Mouse (Mus musculus): Measurements from ENCODE around the gene 2010111I01Rik. TPM values are rescaled to one million over a fixed set of nuclear protein-coding genes. Genes with fewer than 3 reads are reported as not detected.
A peak's percentile ranks its signal among the peaks of the same experiment; 100 is the strongest.

Gene 2010111I01Rik
- polyA plus RNA-seq, 1 experiment from 2014 or later, result 101 TPM

- Histone ChIP-seq H3K27me3 (ENCODE audit: control insufficient read depth, insufficient read depth, low read length) (no peaks in the 10 kb centered on the region), H3K4me3 (ENCODE audit: low read depth, low read length) (no peak overlapping the region), H3K9me3 (ENCODE audit: control insufficient read depth, low read length) (no peaks in the 10 kb centered on the region), H3K36me3 (ENCODE audit: control insufficient read depth, insufficient read depth, low read length) (peaks cover 20% of the 10 kb centered on the region), H3K27ac (replicated peaks) (peak overlapping the region; percentile 78), H3K4me1 (replicated peaks; ENCODE audit: control insufficient read depth, insufficient read depth) (peaks cover 4% of the 10 kb centered on the region; the same call in 1 of the 2 replicates), H3K4me2 (replicated peaks; ENCODE audit: low read depth) (no peak overlapping the region), H3K9ac (ENCODE audit: low read length) (no peak overlapping the region)
- ATAC-seq (ENCODE audit: low FRiP score, low TSS enrichment), result peak; percentile 60
- no peak for TF ChIP-seq CTCF (IDR thresholded peaks at IDR 0.05; ENCODE audit: low read depth)
- TF ChIP-seq EP300 (optimal IDR thresholded peaks at IDR 0.05), result no peak
- 52% methylated on average over 16 of the region's 16 CpGs for WGBS
- peak; percentile 49 for DNase-seq (ENCODE audit: low spot score)
These were observed 340.7 kb downstream of the 2010111I01Rik start for GRCm38 (mm10) chr13:63305160-63306011.

GRCm38 (mm10) chr13:63306768-63307167, 342.1 kb downstream of the 2010111I01Rik start:
- DNase-seq (ENCODE audit: low spot score), result no peak
- no peak for TF ChIP-seq CTCF (IDR thresholded peaks at IDR 0.05; ENCODE audit: low read depth)
- no peak for TF ChIP-seq EP300 (optimal IDR thresholded peaks at IDR 0.05)
- Histone ChIP-seq H3K9me3 (ENCODE audit: control insufficient read depth, low read length) (no peaks in the 10 kb centered on the region), H3K9ac (ENCODE audit: low read length) (no peak overlapping the region), H3K4me1 (replicated peaks; ENCODE audit: control insufficient read depth, insufficient read depth) (peaks cover 4% of the 10 kb centered on the region; the same call in 1 of the 2 replicates), H3K4me2 (replicated peaks; ENCODE audit: low read depth) (no peak overlapping the region), H3K27me3 (ENCODE audit: control insufficient read depth, insufficient read depth, low read length) (no peaks in the 10 kb centered on the region), H3K27ac (replicated peaks) (no peak overlapping the region), H3K36me3 (ENCODE audit: control insufficient read depth, insufficient read depth, low read length) (peaks cover 9% of the 10 kb centered on the region), H3K4me3 (ENCODE audit: low read depth, low read length) (no peak overlapping the region)
- no peak for ATAC-seq (ENCODE audit: low FRiP score, low TSS enrichment)
- 87% methylated on average over 5 of the region's 5 CpGs for WGBS

- H3K4me2 ChIP-seq (replicated peaks; ENCODE audit: low read depth), result no peak overlapping the region
- no peak overlapping the region for H3K4me3 ChIP-seq (ENCODE audit: low read depth, low read length)
- no peaks in the 10 kb centered on the region for H3K9me3 ChIP-seq (ENCODE audit: control insufficient read depth, low read length)
- TF ChIP-seq EP300 (optimal IDR thresholded peaks at IDR 0.05), result no peak
- no peak for TF ChIP-seq CTCF (IDR thresholded peaks at IDR 0.05; ENCODE audit: low read depth)
- H3K27ac ChIP-seq (replicated peaks), result no peak overlapping the region
- 85% methylated on average over 3 of the region's 3 CpGs for WGBS
- H3K9ac ChIP-seq (ENCODE audit: low read length), result no peak overlapping the region
- no peaks in the 10 kb centered on the region for H3K27me3 ChIP-seq (ENCODE audit: control insufficient read depth, insufficient read depth, low read length)
- H3K4me1 ChIP-seq (replicated peaks; ENCODE audit: control insufficient read depth, insufficient read depth), result peaks cover 4% of the 10 kb centered on the region; the same call in 1 of the 2 replicates
- ATAC-seq (ENCODE audit: low FRiP score, low TSS enrichment), result no peak
- no peaks in the 10 kb centered on the region; the same call in 1 of the 2 replicates for H3K36me3 ChIP-seq (ENCODE audit: control insufficient read depth, insufficient read depth, low read length)
- DNase-seq (ENCODE audit: low spot score), result no peak
These were observed 344.9 kb downstream of the 2010111I01Rik start for GRCm38 (mm10) chr13:63309563-63309962.

- H3K4me1 ChIP-seq (replicated peaks; ENCODE audit: control insufficient read depth, insufficient read depth), result no peaks in the 10 kb centered on the region
- TF ChIP-seq EP300 (optimal IDR thresholded peaks at IDR 0.05) (no peak), CTCF (IDR thresholded peaks at IDR 0.05; ENCODE audit: low read depth) (no peak)
- H3K27me3 ChIP-seq (ENCODE audit: control insufficient read depth, insufficient read depth, low read length), result no peaks in the 10 kb centered on the region
- ATAC-seq (ENCODE audit: low FRiP score, low TSS enrichment) (no peak), DNase-seq (ENCODE audit: low spot score) (no peak)
- H3K4me2 ChIP-seq (replicated peaks; ENCODE audit: low read depth), result no peak overlapping the region
- 54% methylated on average over 2 of the region's 2 CpGs for whole genome bisulfite sequencing
- no peak overlapping the region for H3K27ac ChIP-seq (replicated peaks)
- no peaks in the 10 kb centered on the region; the same call in 1 of the 2 replicates for H3K36me3 ChIP-seq (ENCODE audit: control insufficient read depth, insufficient read depth, low read length)
- H3K9me3 ChIP-seq (ENCODE audit: control insufficient read depth, low read length), result no peaks in the 10 kb centered on the region
- H3K4me3 ChIP-seq (ENCODE audit: low read depth, low read length), result no peak overlapping the region
- H3K9ac ChIP-seq (ENCODE audit: low read length), result no peak overlapping the region
These were observed 346.5 kb downstream of the 2010111I01Rik start for GRCm38 (mm10) chr13:63311156-63311555.

GRCm38 (mm10) chr13:63313247-63313646, 348.6 kb downstream of the 2010111I01Rik start:
- no peaks in the 10 kb centered on the region for H3K27me3 ChIP-seq (ENCODE audit: control insufficient read depth, insufficient read depth, low read length)
- H3K9ac ChIP-seq (ENCODE audit: low read length), result no peak overlapping the region
- H3K27ac ChIP-seq (replicated peaks), result no peak overlapping the region
- no peak overlapping the region for H3K4me2 ChIP-seq (replicated peaks; ENCODE audit: low read depth)
- TF ChIP-seq EP300 (optimal IDR thresholded peaks at IDR 0.05) (no peak), CTCF (IDR thresholded peaks at IDR 0.05; ENCODE audit: low read depth) (no peak)
- no peaks in the 10 kb centered on the region for H3K4me1 ChIP-seq (replicated peaks; ENCODE audit: control insufficient read depth, insufficient read depth)
- no peak for ATAC-seq (ENCODE audit: low FRiP score, low TSS enrichment)
- no peaks in the 10 kb centered on the region for H3K9me3 ChIP-seq (ENCODE audit: control insufficient read depth, low read length)
- DNase-seq (ENCODE audit: low spot score), result no peak
- 88% methylated on average over 1 of the region's 1 CpGs for WGBS
- no peaks in the 10 kb centered on the region for H3K36me3 ChIP-seq (ENCODE audit: control insufficient read depth, insufficient read depth, low read length)
- no peak overlapping the region for H3K4me3 ChIP-seq (ENCODE audit: low read depth, low read length)

Measured in stomach, postnatal 0 days (tissue).